Mouse (Mus musculus): ENCODE results near the gene L2hgdh.

DNA sequence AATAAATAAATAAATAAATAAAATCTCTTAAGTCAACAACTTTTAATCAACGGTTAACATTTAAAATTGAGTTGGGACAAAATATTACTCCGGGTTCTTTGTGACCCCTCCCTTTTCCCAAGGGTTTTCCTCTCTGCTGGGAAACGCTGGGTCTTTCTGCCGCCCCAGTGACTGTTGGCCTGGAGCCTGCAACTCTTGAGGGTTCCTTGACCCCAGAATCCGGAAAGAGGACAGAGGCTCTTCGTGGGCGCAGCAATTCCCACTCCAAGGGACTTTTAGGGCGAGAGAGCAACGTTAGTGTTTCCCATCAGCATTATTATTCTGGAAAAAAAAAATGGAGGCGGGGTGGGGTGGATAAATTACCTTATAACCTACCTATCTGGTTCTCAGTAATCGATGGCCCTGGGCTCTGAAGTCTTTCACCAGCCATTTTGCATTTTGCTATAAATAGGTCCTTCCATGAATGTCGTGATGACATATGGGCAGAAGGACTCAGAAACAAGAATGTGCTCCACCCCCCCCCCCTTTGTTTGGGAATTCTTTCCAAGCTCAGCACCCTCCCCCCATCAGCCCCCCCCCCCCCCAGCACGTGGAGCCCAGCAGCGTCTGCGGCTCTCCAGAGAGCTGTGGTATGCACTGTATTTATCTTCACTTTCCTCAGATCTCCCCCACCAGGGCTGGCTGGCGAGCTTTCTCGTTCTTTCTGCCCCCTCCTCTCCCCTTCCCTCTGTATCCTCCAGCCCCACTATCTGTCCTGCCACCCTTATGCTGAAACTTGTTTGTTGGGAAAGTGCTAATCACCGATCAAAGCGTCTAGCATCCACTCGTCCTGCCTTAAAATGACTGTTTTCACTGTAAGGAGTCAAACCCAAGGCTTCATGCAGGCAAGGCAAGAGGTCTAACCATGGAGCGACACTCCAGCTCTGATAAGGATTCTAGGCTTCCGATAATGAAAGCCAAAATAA is 33.8 kb upstream of the L2hgdh start:
- no peak for TF ChIP-seq CTCF (IDR thresholded peaks at IDR 0.05; ENCODE audit: low read depth, low read length)
- no peak for TF ChIP-seq POLR2A (IDR thresholded peaks at IDR 0.05; ENCODE audit: extremely low read depth, insufficient read depth, low read length)
